Mouse (Mus musculus) liver, embryonic 14.5 days (tissue): ENCODE data around the gene Smim24. TPM values are rescaled to one million over a fixed set of nuclear protein-coding genes. Genes with fewer than 3 reads are reported as not detected.

Experiments
- ATAC-seq: fragments of 200-750 bp; cut with Nextera tagmentation; 2 replicates; pipeline ENCODE4 v1.8.0; 2017; ENCODE audit warnings: moderate number of reproducible peaks, mild to moderate bottlenecking, moderate library complexity; ENCODE audit not compliant: insufficient read depth
- DNase-seq, 3 experiments: peaks; one replicate each; pipeline ENCODE4 v3.0.0-alpha.2; 2012 to 2013; ENCODE audit warnings: low read depth in 3 of 3, low spot score in 3 of 3
- H3K27ac ChIP-seq: fragments of 300-500 bp; sonication (generic); 2 replicates; pipeline ENCODE4 v1.5.1; 2014; ENCODE audit warnings: moderate library complexity, mild to moderate bottlenecking, control low read depth, inconsistent platforms
- H3K27me3 ChIP-seq: fragments of 300-500 bp; sonication (generic); 2 replicates; pipeline ENCODE4 v1.6.1; 2014; ENCODE audit warnings: mild to moderate bottlenecking, low read length, moderate library complexity; ENCODE audit not compliant: control insufficient read depth, insufficient read depth
- H3K36me3 ChIP-seq: fragments of 300-500 bp; sonication (generic); replicated peaks from 2 replicates; pipeline ENCODE4 v1.6.1; 2014; ENCODE audit warnings: low read depth; ENCODE audit not compliant: control insufficient read depth, insufficient read depth
- H3K4me1 ChIP-seq, 2 experiments: fragments of 200-500 bp in 1 of 2; fragments of 300-500 bp in 1 of 2; sonication (generic) in 1 of 2; replicated peaks; 2 replicates each; pipeline ENCODE4 v1.6.1; 2012 to 2014; ENCODE audit warnings: antibody characterized with exemption in 1 of 2, inconsistent platforms in 1 of 2, low read length in 1 of 2; ENCODE audit not compliant: control insufficient read depth in 2 of 2, insufficient read depth in 2 of 2
- H3K4me2 ChIP-seq: fragments of 300-500 bp; sonication (generic); 2 replicates; pipeline ENCODE4 v1.6.1; 2014; ENCODE audit warnings: low read depth, mild to moderate bottlenecking, control low read depth, moderate library complexity
- H3K4me3 ChIP-seq, 2 experiments: fragments of 200-500 bp in 1 of 2; fragments of 300-500 bp in 1 of 2; sonication (generic) in 1 of 2; 2 replicates each; pipeline ENCODE4 v1.5.1; 2012 to 2014; ENCODE audit warnings: low read depth in 2 of 2, low read length in 2 of 2, mild to moderate bottlenecking in 2 of 2, control low read depth in 1 of 2, inconsistent platforms in 1 of 2, moderate library complexity in 1 of 2; ENCODE audit not compliant: insufficient read depth in 1 of 2
- H3K9ac ChIP-seq: fragments of 300-500 bp; sonication (generic); replicated peaks from 2 replicates; pipeline ENCODE4 v1.6.1; 2014; ENCODE audit warnings: mild to moderate bottlenecking, control low read depth, moderate library complexity
- H3K9me3 ChIP-seq: fragments of 300-500 bp; sonication (generic); 2 replicates; pipeline ENCODE4 v1.6.1; 2016; ENCODE audit warnings: low read length, mixed read lengths; ENCODE audit not compliant: control insufficient read depth
- CTCF ChIP-seq: IDR thresholded peaks from 2 replicates; pipeline ENCODE4 v1.5.1; 2016; ENCODE audit warnings: antibody characterized with exemption, low read depth, control low read depth
- EP300 ChIP-seq: IDR thresholded peaks from 2 replicates; pipeline ENCODE4 v1.6.1; 2016; ENCODE audit warnings: antibody characterized with exemption, low read depth
- WGBS: fragments of 180-500 bp; shearing (Covaris S2); extraction: QIAGEN DNeasy Blood & Tissue Kit; methylation state at CpG from one replicate; pipeline ENCODE4 v1.1.7; 2014; ENCODE audit not compliant: insufficient replicate concordance; 5-methylcytosine and 5-hydroxymethylcytosine counted together
- polyA plus RNA-seq, 2 experiments: library from polyadenylated mRNA; depleted of rRNA in 1 of 2; stranded (reverse) in 1 of 2; unstranded in 1 of 2; fragments of >200 nt; fragmentation: Nextera tagmentation in 1 of 2; extraction: Ambion mirVana in 1 of 2; gene quantifications; 2 replicates each; pipeline versions ENCODE4 v1.2.1 to v1.2.3; 2012 to 2014

The Smim24 gene
- polyA plus RNA-seq, 2 experiments: 1.7 to 1.9 TPM

DNA sequence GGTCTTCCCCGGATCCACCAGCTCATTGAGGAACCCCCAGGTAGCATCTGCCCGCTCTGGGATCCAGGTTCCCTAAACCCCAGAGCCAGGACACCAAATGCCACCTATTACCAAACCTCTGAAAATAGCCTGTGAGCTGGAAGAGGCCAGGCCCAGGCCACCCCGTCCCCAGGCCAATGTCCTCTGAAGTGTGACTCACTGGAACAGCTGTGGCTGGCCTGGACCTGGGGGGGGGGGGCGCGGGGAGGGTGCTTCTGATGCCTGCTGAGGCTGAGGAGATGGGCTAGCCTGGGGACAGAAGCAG lies 28.9 kb downstream of the Smim24 start:
- H3K9me3 ChIP-seq: no peaks in the 10 kb centered on the region
- no peak for TF ChIP-seq CTCF
- no peak for TF ChIP-seq EP300
- H3K4me1 ChIP-seq: 0 out of 4 replicates have a peak, but pooled peaks cover 0 to 5% of the 10 kb centered on the region in 2 experiments
- H3K4me3 ChIP-seq: no peak overlapping the region
- peaks cover 27% of the 10 kb centered on the region for H3K27me3 ChIP-seq
- no peak overlapping the region for H3K9ac ChIP-seq
- DNase-seq (no peak), ATAC-seq (no peak)
- H3K4me2 ChIP-seq: no peak overlapping the region
- H3K36me3 ChIP-seq: no peaks in the 10 kb centered on the region
- WGBS: 50% methylated on average over 5 of the region's 5 CpGs
- H3K27ac ChIP-seq: no peak overlapping the region

DNA sequence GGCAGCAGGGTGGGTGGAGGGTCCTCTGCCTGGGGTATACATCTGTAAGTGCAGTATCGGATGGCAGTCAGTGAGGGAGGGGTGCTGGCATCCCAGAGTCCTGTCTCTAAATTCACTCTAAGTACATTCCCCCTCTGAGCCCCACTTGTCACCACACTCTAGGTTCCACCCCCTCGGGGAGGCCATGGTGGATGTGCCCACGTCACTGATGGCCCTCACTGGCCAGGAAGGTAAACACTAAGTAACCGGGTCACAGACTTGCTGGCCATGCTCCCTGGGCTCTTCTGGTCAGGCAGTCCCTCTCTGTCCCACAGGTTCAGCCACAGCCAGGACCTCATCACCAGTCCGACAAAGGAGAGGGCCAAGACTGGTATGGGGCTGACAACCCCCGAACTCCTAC lies 29.3 kb downstream of the Smim24 start:
- Histone ChIP-seq H3K27me3 (peaks cover 31% of the 10 kb centered on the region), H3K9me3 (no peaks in the 10 kb centered on the region), H3K4me1 (0 out of 4 replicates have a peak, but pooled peaks cover 0 to 5% of the 10 kb centered on the region in 2 experiments), H3K4me3 (no peak overlapping the region), H3K9ac (no peak overlapping the region), H3K36me3 (no peaks in the 10 kb centered on the region), H3K4me2 (no peak overlapping the region), H3K27ac (no peak overlapping the region)
- 61% methylated on average over 6 of the region's 6 CpGs for WGBS
- TF ChIP-seq CTCF (no peak), EP300 (no peak)
- DNase-seq (no peak), ATAC-seq (no peak)

DNA sequence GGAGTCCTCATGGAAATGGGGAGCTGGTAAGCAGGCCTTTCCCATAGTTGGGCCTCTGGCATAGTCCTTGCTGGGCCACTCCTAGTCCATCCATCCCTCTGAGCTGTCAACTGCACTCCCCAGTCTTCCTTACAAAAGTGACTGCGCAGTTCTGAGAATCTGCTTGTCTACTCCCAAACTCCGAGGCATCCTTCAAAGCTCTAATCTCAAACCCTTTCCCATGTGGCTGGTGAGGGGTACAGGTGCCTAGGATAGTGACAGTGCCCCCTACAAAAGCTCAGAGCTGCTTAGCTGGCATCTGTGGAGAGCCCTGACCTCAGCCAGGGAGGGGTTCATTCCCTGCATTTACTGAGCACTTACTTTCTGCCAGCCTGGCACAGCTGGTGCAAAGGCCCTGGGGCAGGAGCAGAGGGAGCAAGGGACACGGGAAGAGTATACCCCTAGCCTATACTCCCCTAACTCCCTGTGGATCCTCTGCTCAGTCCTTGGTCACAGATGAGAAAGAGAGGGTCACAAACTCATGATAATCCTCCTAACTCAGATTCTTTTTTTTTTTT lies 29.9 kb downstream of the Smim24 start:
- H3K9ac ChIP-seq: no peak overlapping the region
- H3K4me3 ChIP-seq: no peak overlapping the region
- no peak overlapping the region for H3K27ac ChIP-seq
- no peak for ATAC-seq
- 0 out of 4 replicates have a peak, but pooled peaks cover 0 to 5% of the 10 kb centered on the region in 2 experiments for H3K4me1 ChIP-seq
- no peak for DNase-seq
- H3K9me3 ChIP-seq: no peaks in the 10 kb centered on the region
- H3K27me3 ChIP-seq: peaks cover 37% of the 10 kb centered on the region
- 61% methylated on average over 3 of the region's 3 CpGs for WGBS
- TF ChIP-seq EP300 (no peak), CTCF (no peak)
- H3K4me2 ChIP-seq: no peak overlapping the region
- no peaks in the 10 kb centered on the region for H3K36me3 ChIP-seq

DNA sequence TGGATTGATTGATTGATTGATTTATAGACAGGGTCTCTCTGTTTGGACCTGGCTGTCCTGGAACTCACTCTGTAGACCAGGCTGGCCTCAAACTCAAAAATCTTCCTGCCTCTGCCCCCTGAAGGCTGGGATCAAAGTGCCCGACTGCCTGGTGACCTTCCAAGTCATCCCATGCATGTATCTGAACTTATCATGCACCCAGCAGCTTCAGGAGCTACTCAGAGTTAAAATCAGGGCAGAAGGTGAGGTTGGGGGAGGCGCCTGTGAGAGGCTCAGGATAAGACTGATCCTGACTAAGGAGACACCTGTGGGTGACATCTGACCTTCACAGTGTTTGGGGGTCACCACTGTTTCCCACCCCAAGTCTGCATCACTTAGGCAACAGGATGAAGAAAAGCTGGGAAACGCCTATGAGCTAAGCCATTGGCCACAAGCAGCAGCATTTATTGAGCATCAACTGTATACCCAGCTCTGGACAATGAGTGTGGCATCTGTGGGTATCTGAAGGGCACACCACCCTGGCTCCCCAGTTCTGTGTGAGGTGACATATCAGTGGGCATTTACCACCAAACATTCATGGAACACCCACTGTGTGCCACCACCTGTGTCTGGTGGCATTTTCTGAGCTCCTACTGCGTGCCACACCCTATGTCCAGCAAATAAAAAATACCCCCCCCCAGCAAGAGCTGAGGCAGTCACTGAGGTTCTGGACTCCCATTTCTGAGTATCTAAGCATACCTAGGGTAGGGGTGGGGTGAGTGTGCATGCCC lies 30.8 kb downstream of the Smim24 start:
- Histone ChIP-seq H3K4me2 (no peak overlapping the region), H3K4me1 (0 out of 4 replicates have a peak, but pooled peaks cover 0 to 5% of the 10 kb centered on the region in 2 experiments), H3K4me3 (no peak overlapping the region), H3K36me3 (no peaks in the 10 kb centered on the region), H3K9me3 (no peaks in the 10 kb centered on the region), H3K27ac (no peak overlapping the region), H3K9ac (no peak overlapping the region), H3K27me3 (peaks cover 46% of the 10 kb centered on the region)
- DNase-seq (no peak), ATAC-seq (no peak)
- TF ChIP-seq EP300 (no peak), CTCF (no peak)
- WGBS: 41% methylated on average over 4 of the region's 4 CpGs

DNA sequence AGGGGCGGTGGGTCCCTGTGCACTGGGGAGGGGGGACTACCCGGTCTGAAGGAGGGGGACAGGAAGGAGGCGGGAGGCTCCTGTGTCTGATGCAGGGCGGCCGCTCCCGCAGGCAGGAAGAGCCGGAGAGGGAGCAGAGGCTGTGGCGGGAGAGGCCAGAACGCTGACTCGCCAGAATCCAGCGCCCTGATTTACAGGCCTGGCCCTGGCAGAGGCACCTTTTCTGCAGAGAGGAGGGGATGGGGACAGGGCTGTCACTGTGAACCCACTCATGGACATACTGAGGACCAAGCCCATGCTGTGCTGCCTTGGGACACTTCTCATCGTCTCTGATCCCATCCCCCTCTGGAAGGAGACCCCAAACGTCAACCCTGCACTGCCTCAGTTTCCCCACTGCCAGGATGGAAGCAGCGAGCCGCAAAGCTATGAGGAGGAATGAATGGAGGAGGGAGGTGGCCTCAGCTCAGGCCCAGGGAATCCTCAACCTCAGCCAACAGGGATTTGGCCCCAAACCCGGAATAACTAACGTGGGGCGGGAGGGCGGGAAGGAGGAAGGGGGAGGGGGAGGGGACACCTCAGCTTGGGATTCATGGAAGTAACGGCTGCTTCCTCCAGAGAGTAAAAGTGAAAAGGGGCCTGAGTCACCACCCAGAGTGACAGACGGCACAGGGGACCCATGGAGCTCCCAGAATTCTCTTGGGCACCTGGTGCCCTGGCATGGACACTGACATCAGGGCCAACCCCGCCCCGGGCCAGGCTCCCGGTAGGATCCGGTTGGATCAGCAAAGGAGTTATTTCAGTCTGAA lies 31.6 kb downstream of the Smim24 start:
- Histone ChIP-seq H3K4me3 (no peak overlapping the region), H3K9me3 (no peaks in the 10 kb centered on the region), H3K4me2 (0 out of 2 replicates have a peak overlapping the region, but pooled peaks have one; percentile 6), H3K36me3 (no peaks in the 10 kb centered on the region), H3K27ac (no peak overlapping the region), H3K27me3 (peaks cover 47% of the 10 kb centered on the region), H3K9ac (no peak overlapping the region), H3K4me1 (peaks cover 0 to 5% of the 10 kb centered on the region in 2 experiments; a peak in 2 of 4 replicates)
- ATAC-seq (no peak), DNase-seq (no peak)
- 9% methylated on average over 25 of the region's 25 CpGs for WGBS
- TF ChIP-seq CTCF (no peak), EP300 (no peak)
